Mouse (Mus musculus) heart, postnatal 0 days (tissue): ENCODE results near the gene Adgrv1.
"Not testable (repeated sequence)": the region's sequence is repeated elsewhere in the genome, so short reads cannot be mapped to it uniquely, and the experiment has no call there.

Source experiments
- CTCF ChIP-seq: IDR thresholded peaks from 2 replicates; pipeline ENCODE4 v1.5.1; 2016; ENCODE audit warnings: antibody characterized with exemption, control low read depth, low read depth
- EP300 ChIP-seq: IDR thresholded peaks from 2 replicates; pipeline ENCODE4 v1.6.1; 2016; ENCODE audit warnings: antibody characterized with exemption, low read depth

DNA sequence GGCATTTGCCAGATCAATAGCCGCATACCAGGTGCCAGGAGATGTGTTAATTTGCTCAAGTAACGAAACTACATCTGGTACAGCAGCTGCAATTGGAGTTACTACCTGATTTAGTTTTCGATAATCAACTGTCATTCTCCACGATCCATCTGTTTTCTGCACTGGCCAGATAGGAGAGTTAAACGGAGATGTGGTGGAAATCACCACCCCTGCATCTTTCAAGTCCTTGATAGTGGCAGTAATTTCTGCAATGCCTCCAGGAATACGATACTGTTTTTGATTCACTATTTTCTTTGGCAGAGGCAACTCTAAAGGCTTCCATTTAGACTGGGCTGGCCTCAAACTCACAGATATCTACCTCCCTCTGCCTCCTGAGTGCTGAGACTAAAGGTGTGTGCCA, 17.4 kb upstream of the Adgrv1 start:
- not testable (repeated sequence) for TF ChIP-seq CTCF, EP300
